Mouse (Mus musculus) ES-E14 (cell line): ENCODE measurements at regions not wholly inside any gene's neighbourhood (a gene's known extent, or its start where the extent isn't known, plus 50 kb on each side); places are given as distances from the start of the nearest gene placed in this dataset.

Experiments used
- CHD2 ChIP-seq: IDR thresholded peaks from 2 replicates; pipeline ENCODE4 v1.6.1; 2014; ENCODE audit warnings: mild to moderate bottlenecking, low read depth, low read length, inconsistent platforms
- HCFC1 ChIP-seq: IDR thresholded peaks from 2 replicates; pipeline ENCODE4 v1.6.1; 2012; ENCODE audit warnings: low read length, inconsistent platforms, borderline replicate concordance; ENCODE audit not compliant: insufficient read depth
- MAFK ChIP-seq: IDR thresholded peaks from 2 replicates; pipeline ENCODE4 v1.6.1; 2014; ENCODE audit warnings: mild to moderate bottlenecking, low read depth, low read length, inconsistent platforms; ENCODE audit not compliant: insufficient read depth
- ZC3H11A ChIP-seq: IDR thresholded peaks from 2 replicates; pipeline ENCODE4 v1.6.1; 2012; ENCODE audit warnings: low read depth, mild to moderate bottlenecking, inconsistent platforms, low read length, borderline replicate concordance
- ZNF384 ChIP-seq: IDR thresholded peaks from 2 replicates; pipeline ENCODE4 v1.6.1; 2012; ENCODE audit warnings: low read depth, low read length, inconsistent platforms

GRCm38 (mm10) chr2:21975547-21975946 lies 251.8 kb upstream of the Myo3a start:
- no peak for TF ChIP-seq HCFC1
- no peak for TF ChIP-seq CHD2
- TF ChIP-seq ZNF384 = no peak
- TF ChIP-seq ZC3H11A = no peak
- TF ChIP-seq MAFK = no peak
